Mouse (Mus musculus) lung, postnatal 0 days (tissue): Measurements from ENCODE around the gene Mitd1.

Experiments
- CTCF ChIP-seq: IDR thresholded peaks from 2 replicates; pipeline ENCODE4 v1.5.1; 2016; ENCODE audit warnings: antibody characterized with exemption, mild to moderate bottlenecking
- EP300 ChIP-seq: IDR thresholded peaks from 2 replicates; pipeline ENCODE4 v1.6.1; 2016; ENCODE audit warnings: antibody characterized with exemption, mild to moderate bottlenecking, control low read depth

- TF ChIP-seq CTCF (0 out of 2 replicates have a peak, but pooled peaks have one; percentile 7), EP300 (no peak)
Observed at GRCm38 (mm10) chr1:37872131-37873067, 17.8 kb downstream of the Mitd1 start.
